Mouse (Mus musculus) CH12.LX (cell line): Measurements from ENCODE around the gene Madd. TPM values are rescaled to one million over a fixed set of nuclear protein-coding genes. Genes with fewer than 3 reads are reported as not detected.

Experiments
- DNase-seq: peaks from one replicate; pipeline ENCODE4 v3.0.0-alpha.2; 2013; ENCODE audit errors: extremely low read depth
- H3K27ac ChIP-seq: 2 replicates; pipeline ENCODE4 v1.5.1; 2012; ENCODE audit warnings: low read depth, mild to moderate bottlenecking, control low read depth, moderate library complexity; ENCODE audit not compliant: insufficient read depth
- H3K27me3 ChIP-seq: replicated peaks from 2 replicates; pipeline ENCODE3; 2012; ENCODE audit warnings: inconsistent platforms
- H3K36me3 ChIP-seq, 2 experiments: replicated peaks in 1 of 2; 2 replicates each; pipeline versions ENCODE3 to v1.6.1; 2012; ENCODE audit warnings: inconsistent platforms in 1 of 2, low read length in 1 of 2, mild to moderate bottlenecking in 1 of 2, mixed read lengths in 1 of 2, moderate library complexity in 1 of 2; ENCODE audit not compliant: control insufficient read depth in 1 of 2, insufficient read depth in 1 of 2
- H3K4me1 ChIP-seq, 2 experiments: 2 replicates each; pipeline ENCODE4 v1.6.1; 2012; ENCODE audit warnings: inconsistent platforms in 1 of 2, moderate library complexity in 1 of 2; ENCODE audit not compliant: insufficient read depth in 2 of 2, control insufficient read depth in 1 of 2
- H3K4me2 ChIP-seq: 2 replicates; pipeline ENCODE4 v1.6.1; 2012; ENCODE audit warnings: low read depth, mild to moderate bottlenecking, control low read depth; ENCODE audit not compliant: poor library complexity, insufficient read depth, severe bottlenecking
- H3K4me3 ChIP-seq, 3 experiments: fragments of 150-350 bp in 1 of 3; sonication (generic) in 1 of 3; replicated peaks in 1 of 3; 2 replicates each; pipeline versions ENCODE3 to v1.5.1; 2011 to 2012; ENCODE audit warnings: low read depth in 2 of 3, low read length in 2 of 3, mild to moderate bottlenecking in 2 of 3, moderate library complexity in 2 of 3, control low read depth in 1 of 3, improper control_type of control experiment in 1 of 3, inconsistent platforms in 1 of 3, mixed read lengths in 1 of 3; ENCODE audit not compliant: poor library complexity in 1 of 3
- H3K79me2 ChIP-seq: replicated peaks from 2 replicates; pipeline ENCODE4 v1.6.1; 2012; ENCODE audit warnings: mild to moderate bottlenecking, moderate library complexity; ENCODE audit not compliant: control insufficient read depth, poor library complexity, insufficient read depth, severe bottlenecking; ENCODE audit errors: extremely low read depth
- H3K9ac ChIP-seq: 2 replicates; pipeline ENCODE4 v1.6.1; 2012; ENCODE audit warnings: low read depth, mild to moderate bottlenecking, control low read depth, moderate library complexity; ENCODE audit not compliant: insufficient read depth
- H3K9me3 ChIP-seq: replicated peaks from 2 replicates; pipeline ENCODE3; 2012; ENCODE audit warnings: low read length, inconsistent platforms, mixed read lengths
- CTCF ChIP-seq, 2 experiments: IDR thresholded peaks in 1 of 2; conservative IDR thresholded peaks in 1 of 2; 2 replicates each; pipeline ENCODE4 v1.5.1; 2011 to 2012; ENCODE audit warnings: low read depth in 2 of 2, low read length in 2 of 2, improper control_type of control experiment in 1 of 2, inconsistent platforms in 1 of 2, mild to moderate bottlenecking in 1 of 2, moderate library complexity in 1 of 2
- ELF1 ChIP-seq: IDR thresholded peaks from 2 replicates; pipeline ENCODE4 v1.6.1; 2014; ENCODE audit warnings: low read depth, mild to moderate bottlenecking, inconsistent platforms, low read length, improper control_type of control experiment
- JUND ChIP-seq: conservative IDR thresholded peaks from 2 replicates; pipeline ENCODE4 v1.6.1; 2011; ENCODE audit warnings: low read depth, low read length, improper control_type of control experiment
- MAZ ChIP-seq: IDR thresholded peaks from 2 replicates; pipeline ENCODE4 v1.6.1; 2012; ENCODE audit warnings: low read depth, mild to moderate bottlenecking, inconsistent platforms, low read length, improper control_type of control experiment, moderate library complexity
- NELFE ChIP-seq: IDR thresholded peaks from 2 replicates; pipeline ENCODE4 v1.6.1; 2011; ENCODE audit warnings: low read depth, low read length, improper control_type of control experiment
- PAX5 ChIP-seq: IDR thresholded peaks from 2 replicates; pipeline ENCODE4 v1.6.1; 2012; ENCODE audit warnings: low read length, inconsistent platforms, mixed read lengths
- TCF12 ChIP-seq: IDR thresholded peaks from 2 replicates; pipeline ENCODE4 v1.6.1; 2014; ENCODE audit warnings: low read depth, mild to moderate bottlenecking, inconsistent platforms, low read length, improper control_type of control experiment
- USF1 ChIP-seq: IDR thresholded peaks from 2 replicates; pipeline ENCODE4 v1.6.1; 2014; ENCODE audit warnings: low read depth, mild to moderate bottlenecking, inconsistent platforms, low read length, improper control_type of control experiment
- ZKSCAN1 ChIP-seq: IDR thresholded peaks from 2 replicates; pipeline ENCODE4 v1.6.1; 2012; ENCODE audit warnings: low read depth, inconsistent platforms, low read length, improper control_type of control experiment, borderline replicate concordance
- dilution Hi-C: fragments of 300-500 bp; cut with MboI; formaldehyde crosslinking; loops from 2 replicates; pipeline ENCODE4 v1.14.3; 2020; ENCODE audit warnings: low sequenced_read_pairs; ENCODE audit not compliant: extremely low pct_unique_long_range_greater_than_20kb, extremely low pct_ligation_motif_present
- in situ Hi-C: fragments of 300-500 bp; cut with MboI; formaldehyde crosslinking; loops from 3 replicates; pipeline ENCODE4 v1.14.3; 2019; ENCODE audit warnings: low sequenced_read_pairs, low pct_ligation_motif_present, low pct_unique_long_range_greater_than_20kb, mixed read lengths
- polyA plus RNA-seq: library from polyadenylated mRNA; unstranded; fragments of >175 nt; gene quantifications from 2 replicates; pipeline ENCODE4 v1.2.1, GENCODE M21; 2012; ENCODE audit warnings: low read depth; ENCODE audit not compliant: insufficient read length
- total RNA-seq, 2 experiments: library from RNA; depleted of rRNA; stranded (reverse); fragments of 300-350 nt in 1 of 2; fragments of >200 nt in 1 of 2; gene quantifications; 2 replicates each; pipeline ENCODE4 v1.2.3; 2012 to 2014

Gene Madd
- total and polyA plus RNA-seq, 3 experiments: 4.8 to 15.6 (median 14.6) TPM

DNA sequence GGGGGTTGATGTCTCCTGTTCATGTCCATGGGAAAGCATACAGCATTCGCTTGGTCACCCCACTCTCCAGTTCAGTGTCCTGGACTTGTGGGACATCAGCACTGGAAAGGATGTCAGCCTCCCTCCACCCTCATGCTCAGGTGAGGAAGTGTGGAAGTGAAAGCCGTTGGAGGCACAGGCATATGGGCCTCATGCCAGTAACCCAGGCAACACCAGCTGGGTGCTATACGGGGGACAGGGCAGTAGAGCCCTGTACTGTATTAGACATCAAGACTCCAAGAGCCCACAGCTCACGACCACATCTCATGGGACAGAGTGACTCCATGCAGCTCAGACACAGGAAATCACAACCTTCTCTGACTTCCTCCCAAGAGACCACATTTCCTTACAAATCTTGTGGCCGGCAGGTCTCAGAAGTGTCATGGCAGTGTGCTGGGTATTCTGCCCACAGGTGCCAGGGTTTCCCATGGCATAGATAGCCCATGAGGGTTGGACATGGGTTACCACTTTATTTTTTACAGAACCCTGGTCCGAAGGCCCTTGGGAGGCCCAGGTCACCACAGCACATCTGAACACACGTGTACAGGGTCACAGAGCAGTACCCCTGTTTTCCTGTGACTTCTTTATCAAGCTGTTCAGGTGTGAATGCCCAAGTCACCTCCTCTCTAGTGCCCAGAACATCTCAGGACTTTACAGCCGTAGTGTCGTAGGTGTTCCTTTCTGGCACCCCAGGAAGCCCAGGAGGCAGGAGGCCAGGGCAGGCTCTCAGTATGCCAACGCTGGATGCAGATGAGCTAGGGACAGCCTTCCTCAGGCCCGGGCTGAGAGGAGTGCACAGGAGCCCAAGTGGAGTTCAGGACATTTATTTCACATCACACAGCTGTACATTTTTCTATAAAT lies 46.9 kb downstream of the Madd start:
- peak; percentile 35 for DNase-seq
- Histone ChIP-seq H3K27me3 (no peaks in the 10 kb centered on the region), H3K9me3 (no peaks in the 10 kb centered on the region), H3K4me2 (no peak overlapping the region)
- TF ChIP-seq TCF12: no peak
- TF ChIP-seq USF1: no peak
- TF ChIP-seq, all 38 proteins: peak for 0
- Histone ChIP-seq H3K4me3 (no peak overlapping the region), H3K36me3 (peaks cover 50 to 86% of the 10 kb centered on the region in 2 experiments), H3K79me2 (no peaks in the 10 kb centered on the region), H3K27ac (no peak overlapping the region), H3K9ac (no peak overlapping the region), H3K4me1 (peaks cover 10 to 35% of the 10 kb centered on the region in 2 experiments)
- in situ Hi-C loops (no loop called here), dilution Hi-C loops (no loop called here)

DNA sequence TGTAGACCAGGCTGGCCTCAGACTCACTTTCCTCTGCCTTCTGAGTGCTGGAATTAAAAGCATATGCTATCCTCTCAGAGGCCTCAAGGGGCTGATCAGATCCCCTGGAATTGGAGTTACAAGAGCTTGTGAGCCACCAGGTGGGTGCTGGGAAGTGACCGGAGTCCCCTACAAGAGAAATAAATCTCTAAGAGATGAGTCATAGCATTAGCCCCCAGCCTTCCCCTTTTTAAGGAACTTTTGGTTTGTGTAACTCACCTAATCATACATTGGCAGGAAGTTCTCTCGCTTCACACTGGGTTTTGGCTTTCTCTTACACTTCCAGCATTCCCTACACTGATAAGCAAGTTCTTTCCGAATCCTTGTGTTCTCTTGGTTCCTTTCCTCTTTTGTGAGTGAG lies 51.6 kb downstream of the Madd start:
- Histone ChIP-seq H3K36me3 (peaks cover 13 to 55% of the 10 kb centered on the region in 2 experiments), H3K9ac (no peak overlapping the region), H3K9me3 (no peaks in the 10 kb centered on the region), H3K27me3 (no peaks in the 10 kb centered on the region), H3K4me3 (no peak overlapping the region), H3K27ac (no peak overlapping the region), H3K79me2 (no peaks in the 10 kb centered on the region), H3K4me1 (peaks cover 6 to 10% of the 10 kb centered on the region in 2 experiments; a peak in 3 of 4 replicates), H3K4me2 (no peak overlapping the region)
- TF ChIP-seq JUND (no peak), USF1 (no peak), ELF1 (no peak), ZKSCAN1 (no peak), NELFE (no peak), CTCF (conservative IDR thresholded peaks at IDR 0.05 in 1 of 2, IDR thresholded peaks at IDR 0.05 in 1 of 2; ENCODE audit: low read depth in 2 of 2, low read length in 2 of 2) (no peak), PAX5 (no peak)
- dilution Hi-C loops (no loop called here), in situ Hi-C loops (no loop called here)
- DNase-seq: no peak

DNA sequence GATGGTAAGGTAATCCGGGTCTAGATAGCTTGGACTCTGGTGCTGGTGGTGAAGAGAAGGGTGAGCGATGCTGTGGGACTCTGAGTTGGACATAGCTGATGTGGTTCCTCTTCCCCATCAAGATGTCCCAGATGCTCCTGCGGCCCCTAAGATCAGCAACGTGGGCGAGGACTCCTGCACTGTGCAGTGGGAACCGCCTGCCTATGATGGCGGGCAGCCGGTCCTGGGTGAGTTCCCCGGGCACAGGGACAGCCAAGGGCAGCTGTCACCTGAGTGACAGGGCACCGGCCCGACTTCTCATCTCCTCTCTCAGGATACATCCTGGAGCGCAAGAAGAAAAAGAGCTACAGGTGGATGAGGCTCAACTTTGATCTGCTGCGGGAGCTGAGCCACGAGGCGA lies 52.4 kb downstream of the Madd start:
- H3K27ac ChIP-seq: no peak overlapping the region
- no peaks in the 10 kb centered on the region for H3K9me3 ChIP-seq
- peaks cover 6 to 47% of the 10 kb centered on the region in 2 experiments for H3K36me3 ChIP-seq
- in situ Hi-C loops: no loop called here
- H3K4me3 ChIP-seq: no peak overlapping the region
- H3K9ac ChIP-seq: no peak overlapping the region
- H3K4me1 ChIP-seq: peaks cover 0 to 2% of the 10 kb centered on the region in 2 experiments; a peak in 2 of 4 replicates
- no peak overlapping the region for H3K4me2 ChIP-seq
- no peaks in the 10 kb centered on the region for H3K27me3 ChIP-seq
- DNase-seq: no peak
- dilution Hi-C loops: no loop called here
- no peaks in the 10 kb centered on the region for H3K79me2 ChIP-seq
- no peak for TF ChIP-seq MAZ
